Mouse (Mus musculus) C2C12 (cell line): ENCODE data around the gene Meis2. TPM values are rescaled to one million over a fixed set of nuclear protein-coding genes. Genes with fewer than 3 reads are reported as not detected.

Experiments
- H3K27me3 ChIP-seq: one replicate; pipeline ENCODE4 v1.6.1; 2011; ENCODE audit not compliant: control insufficient read depth, insufficient read depth, insufficient read length
- H3K36me3 ChIP-seq: one replicate; pipeline ENCODE4 v1.6.1; 2011; ENCODE audit not compliant: control insufficient read depth, insufficient read depth
- H3K4me3 ChIP-seq: one replicate; pipeline ENCODE4 v1.5.1; 2011; ENCODE audit warnings: mild to moderate bottlenecking, control low read depth; ENCODE audit not compliant: poor library complexity, insufficient read depth, severe bottlenecking
- H3K79me2 ChIP-seq: one replicate; pipeline ENCODE4 v1.6.1; 2011; ENCODE audit not compliant: control insufficient read depth, insufficient read depth
- H3K79me3 ChIP-seq: one replicate; pipeline ENCODE4 v1.6.1; 2011; ENCODE audit warnings: low read depth, control low read depth
- H3ac ChIP-seq: one replicate; pipeline ENCODE3; 2011; ENCODE audit warnings: low read depth; ENCODE audit not compliant: control insufficient read depth, insufficient read length
- CEBPB ChIP-seq: IDR thresholded peaks from one replicate; pipeline ENCODE4 v1.6.1; 2011; ENCODE audit warnings: low read depth, mild to moderate bottlenecking, control low read depth, moderate library complexity
- CTCF ChIP-seq: IDR thresholded peaks from one replicate; pipeline ENCODE4 v1.5.1; 2011; ENCODE audit not compliant: control insufficient read depth, insufficient read depth, insufficient read length
- FOSL1 ChIP-seq: IDR thresholded peaks from one replicate; pipeline ENCODE4 v1.8.0; 2011; ENCODE audit warnings: mild to moderate bottlenecking, low read length; ENCODE audit not compliant: poor library complexity, insufficient read depth, severe bottlenecking
- MAX ChIP-seq: IDR thresholded peaks from one replicate; pipeline ENCODE4 v1.6.1; 2011; ENCODE audit warnings: mild to moderate bottlenecking, control low read depth
- MYOD1 ChIP-seq: IDR thresholded peaks from one replicate; pipeline ENCODE4 v1.6.1; 2011; ENCODE audit warnings: low read depth; ENCODE audit not compliant: control insufficient read depth, insufficient read length
- MYOG ChIP-seq: IDR thresholded peaks from one replicate; pipeline ENCODE4 v1.6.1; 2011; ENCODE audit not compliant: control insufficient read depth, insufficient read length; ENCODE audit errors: extremely low read depth
- USF1 ChIP-seq: IDR thresholded peaks from one replicate; pipeline ENCODE4 v1.6.1; 2011; ENCODE audit warnings: low read depth, mild to moderate bottlenecking, control low read depth, moderate library complexity
- polyA plus RNA-seq: library from polyadenylated mRNA; unstranded; fragments of >200 nt; fragmentation: generic; extraction: Trizol; gene quantifications from one replicate; pipeline ENCODE4 v1.2.1, GENCODE M21; 2012; ENCODE audit warnings: missing spikeins

Gene Meis2
- polyA plus RNA-seq, 1 experiment, result 16.3 TPM

- no peaks in the 10 kb centered on the region for H3K27me3 ChIP-seq
- TF ChIP-seq CTCF (no peak), CEBPB (no peak)
- H3K79me2 ChIP-seq, result no peaks in the 10 kb centered on the region
- peaks cover 12% of the 10 kb centered on the region for H3K36me3 ChIP-seq
- H3ac ChIP-seq, result no peak overlapping the region
- H3K79me3 ChIP-seq, result no peaks in the 10 kb centered on the region
- H3K4me3 ChIP-seq, result no peak overlapping the region
Measured at GRCm38 (mm10) chr2:115912948-115913529, 152.6 kb downstream of the Meis2 start.

GRCm38 (mm10) chr2:115911913-115912642 lies 153.6 kb downstream of the Meis2 start:
- no peak overlapping the region for H3ac ChIP-seq
- no peaks in the 10 kb centered on the region for H3K79me3 ChIP-seq
- H3K27me3 ChIP-seq, result no peaks in the 10 kb centered on the region
- TF ChIP-seq USF1 (no peak), MAX (no peak), MYOG (no peak), CEBPB (no peak), FOSL1 (no peak), CTCF (no peak), MYOD1 (no peak)
- no peaks in the 10 kb centered on the region for H3K79me2 ChIP-seq
- peaks cover 12% of the 10 kb centered on the region for H3K36me3 ChIP-seq
- H3K4me3 ChIP-seq, result no peak overlapping the region

GRCm38 (mm10) chr2:115910217-115910616 lies 155.4 kb downstream of the Meis2 start:
- no peaks in the 10 kb centered on the region for H3K27me3 ChIP-seq
- no peak for TF ChIP-seq CEBPB
- TF ChIP-seq CTCF, result no peak
- TF ChIP-seq MAX, result no peak
- no peaks in the 10 kb centered on the region for H3K79me3 ChIP-seq
- no peak overlapping the region for H3ac ChIP-seq
- no peak overlapping the region for H3K4me3 ChIP-seq
- H3K36me3 ChIP-seq, result peaks cover 12% of the 10 kb centered on the region
- no peaks in the 10 kb centered on the region for H3K79me2 ChIP-seq

GRCm38 (mm10) chr2:115901007-115901406 lies 164.6 kb downstream of the Meis2 start:
- Histone ChIP-seq H3ac (no peak overlapping the region), H3K79me2 (no peaks in the 10 kb centered on the region), H3K36me3 (no peaks in the 10 kb centered on the region), H3K4me3 (no peak overlapping the region), H3K27me3 (no peaks in the 10 kb centered on the region), H3K79me3 (no peaks in the 10 kb centered on the region)
- TF ChIP-seq FOSL1 (no peak), MYOD1 (no peak), CEBPB (no peak), USF1 (no peak), MAX (no peak), MYOG (no peak), CTCF (no peak)

- Histone ChIP-seq H3K27me3 (no peaks in the 10 kb centered on the region), H3K79me3 (no peaks in the 10 kb centered on the region), H3ac (no peak overlapping the region), H3K4me3 (no peak overlapping the region), H3K79me2 (no peaks in the 10 kb centered on the region), H3K36me3 (no peaks in the 10 kb centered on the region)
- no peak for TF ChIP-seq MAX
- no peak for TF ChIP-seq USF1
- no peak for TF ChIP-seq CEBPB
- TF ChIP-seq MYOD1, result no peak
- TF ChIP-seq FOSL1, result no peak
- no peak for TF ChIP-seq MYOG
Measured at GRCm38 (mm10) chr2:115897559-115897958, 168.1 kb downstream of the Meis2 start.

GRCm38 (mm10) chr2:115897001-115897400 lies 168.6 kb downstream of the Meis2 start:
- no peak overlapping the region for H3ac ChIP-seq
- TF ChIP-seq MYOG (no peak), CEBPB (no peak), FOSL1 (no peak), MAX (no peak), CTCF (no peak), MYOD1 (no peak), USF1 (no peak)
- no peak overlapping the region for H3K4me3 ChIP-seq
- no peaks in the 10 kb centered on the region for H3K79me3 ChIP-seq
- no peaks in the 10 kb centered on the region for H3K36me3 ChIP-seq
- no peaks in the 10 kb centered on the region for H3K79me2 ChIP-seq
- H3K27me3 ChIP-seq, result no peaks in the 10 kb centered on the region
